Mouse (Mus musculus) left cerebral cortex, postnatal 14 days (tissue): ENCODE results near the gene Ube2f. TPM values are rescaled to one million over a fixed set of nuclear protein-coding genes. Genes with fewer than 3 reads are reported as not detected.

Experiments used
- DNase-seq, 2 experiments: peaks; one replicate each; pipeline ENCODE4 v3.0.0; 2021 to 2022; ENCODE audit warnings: low spot score in 2 of 2, mixed read lengths in 1 of 2
- intact Hi-C: fragments of 180-260 bp; cut with DNase I; formaldehyde crosslinking; loops from one replicate; pipeline ENCODE4 v1.15.1; 2025
- long read RNA-seq, 2 experiments: library from polyadenylated mRNA; stranded (forward); transcript quantifications; one replicate each; pipeline ENCODE4 v2.0.0; 2021
- total RNA-seq, 2 experiments: library from RNA; stranded (reverse); gene quantifications; 2 replicates each; pipeline ENCODE4 v1.2.3; 2021

Ube2f gene
- total RNA-seq: 10 to 100 TPM; 52.5 to 58.4 TPM
- long read RNA-seq, experiment 1, full-length matches to known transcripts: 33 of 43 reads
- long read RNA-seq, experiment 1, partial matches to known transcripts: 2 of 43 reads
- long read RNA-seq, experiment 1, other reads (novel, unspliced or antisense): 8 of 43 reads
- long read RNA-seq, experiment 2, full-length matches to known transcripts: 24 of 36 reads
- long read RNA-seq, experiment 2, partial matches to known transcripts: 3 of 36 reads
- long read RNA-seq, experiment 2, other reads (novel, unspliced or antisense): 9 of 36 reads

GRCm38 (mm10) chr1:91249564-91250414 lies at the start of gene Ube2f:
Ube2f (plus strand) TSS chr1:91250304.
- DNase-seq: peak; percentile 97 to 99
- intact Hi-C loops: no loop called here

- DNase-seq: no peak
- intact Hi-C loops: no loop called here
Observed at GRCm38 (mm10) chr1:91201122-91201521, 49.0 kb upstream of the Ube2f start.

GRCm38 (mm10) chr1:91204221-91204765 lies 45.8 kb upstream of the Ube2f start:
- intact Hi-C loops: no loop called here
- no peak for DNase-seq

GRCm38 (mm10) chr1:91205651-91206050 lies 44.5 kb upstream of the Ube2f start:
- intact Hi-C loops: no loop called here
- no peak for DNase-seq

GRCm38 (mm10) chr1:91206336-91206735 lies 43.8 kb upstream of the Ube2f start:
- intact Hi-C loops: no loop called here
- no peak for DNase-seq

- intact Hi-C loops: no loop called here
- DNase-seq: peak; percentile 54 to 79
Observed at GRCm38 (mm10) chr1:91206873-91207272, 43.2 kb upstream of the Ube2f start.

- intact Hi-C loops: no loop called here
- no peak for DNase-seq
Observed at GRCm38 (mm10) chr1:91207334-91208074, 42.6 kb upstream of the Ube2f start.

- peak; percentile 76 to 89 for DNase-seq
- intact Hi-C loops: no loop called here
Observed at GRCm38 (mm10) chr1:91209343-91209742, 40.8 kb upstream of the Ube2f start.

GRCm38 (mm10) chr1:91209785-91210184 lies 40.3 kb upstream of the Ube2f start:
- intact Hi-C loops: no loop called here
- peak; percentile 87 to 92 for DNase-seq

GRCm38 (mm10) chr1:91211099-91211498 lies 39.0 kb upstream of the Ube2f start:
- peak; percentile 79 for DNase-seq
- intact Hi-C loops: loop anchor here (1.0 kb wide), 1 partner anchor 32 kb away; the partner anchor contains the start of gene Ramp1

- DNase-seq: no peak
Observed at GRCm38 (mm10) chr1:91211591-91212008, 38.5 kb upstream of the Ube2f start.

GRCm38 (mm10) chr1:91215264-91215663 lies 34.8 kb upstream of the Ube2f start:
- intact Hi-C loops: no loop called here
- DNase-seq: no peak

More at GRCm38 (mm10) chr1:91211591-91212008, 38.5 kb upstream of the Ube2f start:
- intact Hi-C loops: loop anchor here (1.0 kb wide), 1 partner anchor 32 kb away; the partner anchor contains the start of gene Ramp1

GRCm38 (mm10) chr1:91215981-91216380 lies 34.1 kb upstream of the Ube2f start:
- intact Hi-C loops: no loop called here
- no peak for DNase-seq

GRCm38 (mm10) chr1:91216504-91217267 lies 33.4 kb upstream of the Ube2f start:
- intact Hi-C loops: no loop called here

GRCm38 (mm10) chr1:91219641-91220321 lies 30.3 kb upstream of the Ube2f start:
- intact Hi-C loops: no loop called here
- no peak for DNase-seq

More at GRCm38 (mm10) chr1:91216504-91217267, 33.4 kb upstream of the Ube2f start:
- DNase-seq: no peak

GRCm38 (mm10) chr1:91220322-91220672 lies 29.8 kb upstream of the Ube2f start:
- DNase-seq: no peak

GRCm38 (mm10) chr1:91226562-91226961 lies 23.5 kb upstream of the Ube2f start:
- intact Hi-C loops: no loop called here
- no peak for DNase-seq

More at GRCm38 (mm10) chr1:91220322-91220672, 29.8 kb upstream of the Ube2f start:
- intact Hi-C loops: no loop called here

- intact Hi-C loops: no loop called here
- DNase-seq: no peak
Observed at GRCm38 (mm10) chr1:91227381-91228054, 22.6 kb upstream of the Ube2f start.
